Comparison of ENCODE assay signal across 8 mouse cellular contexts in genomic region chr16:30736662-30737326, GRCm38 (mm10).
DNase-seq lines count a peak whose midpoint lies in the region; ATAC-seq lines count a peak whose summit lies in the region.

No protein-coding gene starts in this region.

- no peak overlapping the region for H3K4me3 ChIP-seq in kidney, embryonic 16.5 days (ENCODE audit: low read length)
- no peak overlapping the region for H3K4me3 ChIP-seq in liver, embryonic 11.5 days (ENCODE audit: low read depth, low read length)

- H3K36me3 ChIP-seq in kidney, embryonic 16.5 days (ENCODE audit: insufficient read depth, low read length) = no peaks in the 10 kb centered on the region
- no peaks in the 10 kb centered on the region for H3K36me3 ChIP-seq in liver, embryonic 11.5 days (ENCODE audit: control insufficient read depth, insufficient read depth, low read length)

- H3K27me3 ChIP-seq in kidney, embryonic 16.5 days (ENCODE audit: insufficient read depth, low read length) = no peaks in the 10 kb centered on the region
- H3K27me3 ChIP-seq in liver, embryonic 11.5 days (replicated peaks; ENCODE audit: control insufficient read depth, insufficient read depth, low read length) = no peaks in the 10 kb centered on the region

- WGBS in kidney, embryonic 16.5 days = 63% methylated on average over 17 of the region's 17 CpGs
- WGBS in liver, embryonic 11.5 days = 64% methylated on average over 17 of the region's 17 CpGs

- no peaks in the 10 kb centered on the region for H3K9me3 ChIP-seq in kidney, embryonic 16.5 days (ENCODE audit: low read length)
- H3K9me3 ChIP-seq in liver, embryonic 11.5 days (ENCODE audit: control insufficient read depth, low read length) = no peaks in the 10 kb centered on the region

- H3K4me1 ChIP-seq in kidney, embryonic 16.5 days (ENCODE audit: insufficient read depth, low read length) = peaks cover 17% of the 10 kb centered on the region
- peaks cover 5% of the 10 kb centered on the region; the same call in 1 of the 2 replicates for H3K4me1 ChIP-seq in liver, embryonic 11.5 days (replicated peaks; ENCODE audit: control insufficient read depth, insufficient read depth, low read length)

- peak overlapping the region; percentile 55 for H3K27ac ChIP-seq in kidney, embryonic 16.5 days (ENCODE audit: low read length)
- no peak overlapping the region for H3K27ac ChIP-seq in liver, embryonic 11.5 days (ENCODE audit: low read depth, low read length)

- no peak overlapping the region for H3K9ac ChIP-seq in kidney, embryonic 16.5 days (replicated peaks; ENCODE audit: low read length)
- H3K9ac ChIP-seq in liver, embryonic 11.5 days (ENCODE audit: low read depth, low read length) = no peak overlapping the region

- DNase-seq in kidney, adult 11 months = peak; percentile 22
- no peak for DNase-seq in kidney, adult 18-20 months
- peak; percentile 86 for DNase-seq in NIH3T3 (ENCODE audit: low read depth)
- DNase-seq in heart, adult 11 months = peak; percentile 99
- DNase-seq in liver, embryonic 11.5 days (ENCODE audit: low spot score) = no peak
- no peak for DNase-seq in layer of hippocampus, postnatal 36 days

- H3K4me2 ChIP-seq in kidney, embryonic 16.5 days (replicated peaks; ENCODE audit: low read depth, low read length) = no peak overlapping the region
- H3K4me2 ChIP-seq in liver, embryonic 11.5 days = no peak overlapping the region

- no peak for ATAC-seq in kidney, embryonic 16.5 days (ENCODE audit: low FRiP score, low TSS enrichment)
- no peak for ATAC-seq in liver, embryonic 11.5 days (replicated peaks; ENCODE audit: low FRiP score)
- ATAC-seq in erythroblast, adult 5-6 weeks (replicated peaks; ENCODE audit: low FRiP score, poor library complexity, severe bottlenecking) = no peak

Comparison
In these comparisons a context has a peak if more than half of its experiments do, and no peak if none do; other contexts are left out.
1. DNase-seq: peak in kidney, adult 11 months (single experiment), NIH3T3 (single experiment) and heart, adult 11 months (single experiment); none in kidney, adult 18-20 months (single experiment), liver, embryonic 11.5 days (single experiment) and layer of hippocampus, postnatal 36 days (0 of 2).